Mouse (Mus musculus): ENCODE measurements around the gene Zfp536. TPM values are rescaled to one million over a fixed set of nuclear protein-coding genes. Genes with fewer than 3 reads are reported as not detected.

The Zfp536 gene
- total RNA-seq, 4 experiments from 2014 or later = 6.2 to 10.6 (median 8.5) TPM

GRCm38 (mm10) chr7:37473311-37474084 lies 299.9 kb downstream of the Zfp536 start:
- DNase-seq (ENCODE audit: low spot score) = no peak

- DNase-seq (ENCODE audit: low spot score) = no peak
These were observed 301.7 kb downstream of the Zfp536 start for GRCm38 (mm10) chr7:37471726-37472125.

- no peak for DNase-seq (ENCODE audit: low spot score)
These were observed 306.8 kb downstream of the Zfp536 start for GRCm38 (mm10) chr7:37466477-37467243.

- DNase-seq (ENCODE audit: low spot score) = no peak
These were observed 309.2 kb downstream of the Zfp536 start for GRCm38 (mm10) chr7:37464186-37464721.

- no peak for DNase-seq (ENCODE audit: low spot score)
These were observed 325.9 kb downstream of the Zfp536 start for GRCm38 (mm10) chr7:37447523-37447922.

- no peak for DNase-seq (ENCODE audit: low spot score)
These were observed 333.5 kb downstream of the Zfp536 start for GRCm38 (mm10) chr7:37439912-37440311.

GRCm38 (mm10) chr7:37439117-37439844 lies 334.2 kb downstream of the Zfp536 start:
- no peak for DNase-seq (ENCODE audit: low spot score)

- no peak for DNase-seq (ENCODE audit: low spot score)
These were observed 335.6 kb downstream of the Zfp536 start for GRCm38 (mm10) chr7:37437887-37438286.

GRCm38 (mm10) chr7:37433156-37433555 lies 340.3 kb downstream of the Zfp536 start:
- no peak for DNase-seq (ENCODE audit: low spot score)

GRCm38 (mm10) chr7:37431471-37431870 lies 342.0 kb downstream of the Zfp536 start:
- no peak for DNase-seq (ENCODE audit: low spot score)

- DNase-seq (ENCODE audit: low spot score) = no peak
These were observed 347.4 kb downstream of the Zfp536 start for GRCm38 (mm10) chr7:37426061-37426460.

GRCm38 (mm10) chr7:37422966-37423365 lies 350.5 kb downstream of the Zfp536 start:
- DNase-seq (ENCODE audit: low spot score) = no peak

Other genes with a start within 250 kb of the Zfp536 start
- 10 to 100 TPM; 14.2 to 25.3 (median 16.6) TPM for gene Uri1, start 249.9 kb upstream of the Zfp536 start, total RNA-seq (2022)